Mouse (Mus musculus): ENCODE measurements around the gene Fbxl14. TPM values are rescaled to one million over a fixed set of nuclear protein-coding genes. Genes with fewer than 3 reads are reported as not detected.

Gene Fbxl14
- polyA plus RNA-seq, 1 experiment from 2014 or later: 4.7 TPM

DNA sequence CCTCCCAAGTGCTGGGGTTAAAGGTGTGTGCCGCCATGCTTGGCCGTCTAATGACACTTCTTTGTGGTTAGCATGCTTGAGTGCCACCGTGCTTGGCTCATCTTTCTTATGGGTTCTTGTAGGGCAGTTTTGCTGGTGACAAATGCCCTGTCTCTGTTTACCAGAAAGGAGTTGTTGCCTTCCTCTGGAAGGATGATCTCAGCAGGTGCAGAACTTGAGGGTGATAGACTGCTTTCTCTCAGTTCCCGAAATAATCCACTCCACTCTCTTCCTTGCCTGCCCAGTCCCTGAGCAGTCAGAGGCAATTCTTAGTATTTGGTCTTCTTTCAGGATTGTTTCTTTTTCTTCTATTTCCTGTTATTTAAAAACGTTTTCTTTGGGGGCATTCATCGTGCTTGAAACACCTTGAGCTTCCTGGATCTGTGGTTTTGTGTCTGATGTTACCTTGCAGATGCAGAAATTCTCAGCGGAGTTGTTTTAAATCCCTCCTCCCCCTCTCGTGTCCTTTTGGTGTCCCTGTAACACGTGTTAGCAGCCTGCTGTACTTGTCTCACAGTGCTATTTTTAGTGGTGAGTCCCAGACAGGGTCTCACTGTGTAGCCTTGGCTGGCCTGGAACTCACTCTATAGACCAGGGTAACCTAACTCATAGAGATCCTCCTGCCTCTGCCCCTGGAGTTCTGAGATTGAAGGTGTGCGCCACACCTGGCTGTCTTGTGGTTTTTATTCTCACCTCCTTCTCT lies 29.3 kb downstream of the Fbxl14 start:
- H3K27me3 ChIP-seq (replicated peaks): no peaks in the 10 kb centered on the region
- no peak overlapping the region for H3K27ac ChIP-seq
- H3K4me3 ChIP-seq: no peak overlapping the region
- no peak for ATAC-seq (ENCODE audit: low FRiP score, low read depth)
- WGBS: 85% methylated on average over 10 of the region's 10 CpGs
- H3K36me3 ChIP-seq: no peaks in the 10 kb centered on the region
- H3K4me2 ChIP-seq (replicated peaks): no peak overlapping the region
- H3K9ac ChIP-seq: no peak overlapping the region
- H3K4me1 ChIP-seq: no peaks in the 10 kb centered on the region
- H3K9me3 ChIP-seq: no peaks in the 10 kb centered on the region

DNA sequence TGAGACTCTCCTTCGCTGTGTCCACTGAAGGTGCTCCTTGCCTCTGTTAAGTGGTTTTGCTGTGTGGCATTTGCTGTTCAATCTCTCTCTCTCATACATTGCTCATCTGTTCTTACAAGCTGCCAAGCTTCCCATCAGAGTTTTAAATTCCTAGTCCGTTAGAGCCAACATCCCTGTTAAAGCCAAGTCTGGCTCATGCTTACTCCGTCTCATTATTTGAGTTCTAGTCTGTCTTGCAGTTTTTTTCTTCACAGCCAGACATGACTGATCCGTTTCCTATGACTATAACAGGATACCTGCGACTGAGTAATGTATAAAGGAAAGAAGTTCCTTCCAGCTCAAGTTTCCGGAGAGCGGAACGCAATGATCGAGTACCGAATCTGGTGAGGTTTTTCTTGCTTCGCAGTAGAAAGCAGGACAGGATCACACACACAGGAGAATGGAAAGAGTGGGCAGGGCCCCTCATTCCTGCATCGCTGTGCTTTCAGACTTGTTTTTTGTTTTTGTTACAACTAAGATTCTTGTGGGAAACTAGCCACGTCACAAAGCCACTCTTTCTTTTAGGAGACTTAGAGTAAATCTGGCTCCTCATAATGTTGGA lies 30.1 kb downstream of the Fbxl14 start:
- WGBS: 91% methylated on average over 13 of the region's 13 CpGs
- Histone ChIP-seq H3K4me1 (no peaks in the 10 kb centered on the region), H3K4me3 (no peak overlapping the region), H3K4me2 (replicated peaks) (no peak overlapping the region), H3K27me3 (replicated peaks) (no peaks in the 10 kb centered on the region), H3K36me3 (no peaks in the 10 kb centered on the region), H3K9ac (no peak overlapping the region), H3K9me3 (no peaks in the 10 kb centered on the region), H3K27ac (no peak overlapping the region)
- ATAC-seq (ENCODE audit: low FRiP score, low read depth): no peak

DNA sequence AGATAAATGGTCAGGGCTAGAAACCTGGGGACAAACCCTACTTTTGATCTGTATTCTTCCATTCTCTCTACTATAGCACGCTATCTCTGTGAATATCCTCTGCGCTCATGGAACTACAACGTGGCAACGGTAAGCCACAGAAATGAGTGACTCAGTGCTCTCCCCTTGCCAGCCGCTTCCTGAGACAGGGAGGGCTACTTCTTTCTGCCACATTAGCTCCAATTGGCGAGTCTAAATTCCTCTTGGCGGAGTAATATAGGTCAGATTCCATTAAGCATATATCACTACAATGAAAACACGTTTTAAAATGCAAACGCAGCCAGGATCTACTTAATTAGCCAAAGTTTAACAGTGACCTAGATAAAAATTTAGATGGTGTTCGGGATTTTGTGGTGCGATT lies 33.2 kb downstream of the Fbxl14 start:
- ATAC-seq (ENCODE audit: low FRiP score, low read depth): no peak
- Histone ChIP-seq H3K4me1 (no peaks in the 10 kb centered on the region), H3K36me3 (no peaks in the 10 kb centered on the region), H3K4me2 (replicated peaks) (no peak overlapping the region), H3K4me3 (no peak overlapping the region), H3K9ac (no peak overlapping the region), H3K27ac (no peak overlapping the region), H3K9me3 (no peaks in the 10 kb centered on the region), H3K27me3 (replicated peaks) (no peaks in the 10 kb centered on the region)
- WGBS: 90% methylated on average over 11 of the region's 11 CpGs

DNA sequence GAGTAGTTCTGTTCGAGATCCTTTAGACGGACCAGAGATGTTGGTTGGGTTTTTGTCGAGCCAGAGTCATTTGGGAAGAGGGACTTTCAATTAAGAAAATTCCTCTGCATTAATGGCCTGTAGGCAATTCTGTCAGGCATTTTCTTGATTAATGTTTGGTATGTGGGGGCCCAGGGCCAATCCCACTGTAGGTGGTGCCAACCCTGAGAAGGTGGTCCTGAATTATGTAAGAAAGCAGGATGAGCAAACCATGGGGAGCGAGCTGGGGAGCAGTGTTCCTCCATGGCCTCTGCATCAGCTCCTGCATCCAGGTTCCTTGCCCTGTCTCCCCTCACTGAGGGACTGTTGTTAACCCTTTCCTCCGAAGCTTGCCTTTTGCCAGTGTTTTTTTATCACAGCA lies 34.0 kb downstream of the Fbxl14 start:
- WGBS: 87% methylated on average over 5 of the region's 5 CpGs
- no peaks in the 10 kb centered on the region for H3K36me3 ChIP-seq
- H3K4me1 ChIP-seq: no peaks in the 10 kb centered on the region
- no peak overlapping the region for H3K27ac ChIP-seq
- H3K9ac ChIP-seq: no peak overlapping the region
- H3K27me3 ChIP-seq (replicated peaks): no peaks in the 10 kb centered on the region
- H3K9me3 ChIP-seq: no peaks in the 10 kb centered on the region
- no peak for ATAC-seq (ENCODE audit: low FRiP score, low read depth)
- H3K4me3 ChIP-seq: no peak overlapping the region
- no peak overlapping the region for H3K4me2 ChIP-seq (replicated peaks)

DNA sequence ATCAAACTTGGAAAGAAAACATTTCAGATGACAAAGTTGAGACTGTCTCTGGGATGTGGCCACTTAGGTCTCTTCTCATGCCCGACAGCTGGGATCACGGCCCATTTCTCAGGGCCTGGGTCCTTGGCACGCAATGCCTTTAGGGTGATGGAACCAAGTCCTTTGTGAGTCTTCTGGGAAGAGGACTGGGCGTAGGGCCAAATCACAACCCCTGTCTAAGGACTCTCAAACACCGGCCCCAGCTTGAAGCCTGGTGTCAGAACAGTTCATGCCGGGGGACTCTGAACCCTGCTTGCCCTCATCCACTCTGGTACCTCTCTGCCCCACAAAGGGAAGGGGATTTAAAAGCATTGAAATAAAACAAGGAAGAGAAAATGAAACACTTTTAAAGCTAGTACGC lies 34.6 kb downstream of the Fbxl14 start:
- Histone ChIP-seq H3K27me3 (replicated peaks) (no peaks in the 10 kb centered on the region), H3K36me3 (no peaks in the 10 kb centered on the region), H3K9me3 (no peaks in the 10 kb centered on the region), H3K4me2 (replicated peaks) (no peak overlapping the region), H3K4me3 (no peak overlapping the region), H3K9ac (no peak overlapping the region), H3K27ac (no peak overlapping the region), H3K4me1 (no peaks in the 10 kb centered on the region)
- WGBS: 75% methylated on average over 7 of the region's 7 CpGs
- no peak for ATAC-seq (ENCODE audit: low FRiP score, low read depth)

DNA sequence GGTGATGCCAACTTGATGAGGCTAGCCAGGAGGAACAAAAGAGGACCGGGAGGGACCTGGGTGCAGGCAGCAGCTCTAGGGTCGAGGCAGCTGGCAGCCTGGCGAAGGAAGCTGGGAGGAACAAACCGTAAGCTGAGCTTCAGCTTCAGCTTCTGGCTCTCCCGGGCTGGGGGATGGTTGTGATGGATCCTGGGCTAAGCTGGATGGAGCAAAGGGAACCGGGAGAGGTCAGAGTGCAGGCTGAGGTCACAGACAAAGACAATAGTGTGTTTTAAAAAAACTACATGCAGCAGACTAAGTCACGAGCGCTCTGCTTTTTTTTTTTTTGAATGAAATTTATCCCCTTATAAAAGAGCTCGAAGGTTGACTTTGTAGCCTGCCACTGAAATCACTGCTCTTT lies 41.3 kb downstream of the Fbxl14 start:
- no peak overlapping the region for H3K9ac ChIP-seq
- H3K9me3 ChIP-seq: no peaks in the 10 kb centered on the region
- H3K27ac ChIP-seq: no peak overlapping the region
- no peak overlapping the region for H3K4me3 ChIP-seq
- WGBS: 36% methylated on average over 9 of the region's 9 CpGs
- ATAC-seq (ENCODE audit: low FRiP score, low read depth): no peak
- no peak overlapping the region for H3K4me2 ChIP-seq (replicated peaks)
- H3K4me1 ChIP-seq: peaks cover 8% of the 10 kb centered on the region; the same call in 1 of the 2 replicates
- H3K36me3 ChIP-seq: no peaks in the 10 kb centered on the region
- H3K27me3 ChIP-seq (replicated peaks): no peaks in the 10 kb centered on the region

DNA sequence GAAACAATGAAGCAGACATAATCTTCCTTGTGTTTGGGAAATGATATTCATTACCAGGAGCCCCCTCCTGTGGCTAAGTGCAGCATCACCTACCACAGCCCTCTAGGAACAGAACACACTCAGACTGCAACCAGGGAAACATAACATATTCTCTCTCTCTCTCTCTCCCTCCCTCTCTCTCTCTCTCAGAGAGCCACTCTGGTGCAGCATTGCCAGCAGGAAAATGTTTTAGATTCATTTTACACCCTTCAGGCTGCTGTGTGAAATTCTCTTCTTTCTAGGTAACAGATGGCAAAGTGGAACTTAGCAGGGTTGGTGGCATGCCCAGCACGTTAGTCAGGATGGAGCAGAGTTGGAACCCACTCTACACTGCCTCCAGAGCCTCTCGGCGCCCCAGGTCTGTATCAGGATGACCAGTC lies 42.0 kb downstream of the Fbxl14 start:
- WGBS: 85% methylated on average over 3 of the region's 3 CpGs
- Histone ChIP-seq H3K9me3 (no peaks in the 10 kb centered on the region), H3K4me2 (replicated peaks) (no peak overlapping the region), H3K27me3 (replicated peaks) (no peaks in the 10 kb centered on the region), H3K4me3 (no peak overlapping the region), H3K27ac (no peak overlapping the region), H3K9ac (no peak overlapping the region), H3K4me1 (peaks cover 8% of the 10 kb centered on the region; the same call in 1 of the 2 replicates), H3K36me3 (no peaks in the 10 kb centered on the region)
- ATAC-seq (ENCODE audit: low FRiP score, low read depth): no peak

DNA sequence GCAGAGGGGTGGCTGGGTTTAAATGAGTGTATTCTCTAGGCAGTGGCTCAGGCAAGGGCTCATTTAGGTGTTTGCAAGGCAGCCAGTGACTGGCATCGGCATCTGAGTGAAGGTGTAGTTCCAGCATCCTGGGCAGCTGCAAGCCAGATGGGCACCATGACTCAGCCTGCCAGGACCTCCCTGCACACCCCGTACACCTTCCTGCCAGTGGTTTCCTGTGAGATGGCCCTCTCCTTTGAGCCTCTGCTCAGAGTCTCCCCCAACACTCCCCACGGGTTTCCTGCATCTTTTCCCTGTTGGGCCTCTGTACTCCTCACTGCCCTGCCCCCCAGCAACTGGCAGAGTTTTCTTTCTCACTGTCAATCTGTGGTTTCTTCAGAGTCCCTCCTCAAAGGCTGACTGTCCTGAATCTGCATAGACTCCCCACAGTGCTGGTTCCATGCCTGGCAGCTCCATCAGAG lies 42.5 kb downstream of the Fbxl14 start:
- Histone ChIP-seq H3K27ac (no peak overlapping the region), H3K27me3 (replicated peaks) (no peaks in the 10 kb centered on the region), H3K4me2 (replicated peaks) (no peak overlapping the region), H3K9me3 (no peaks in the 10 kb centered on the region), H3K4me1 (peaks cover 8% of the 10 kb centered on the region; the same call in 1 of the 2 replicates), H3K4me3 (no peak overlapping the region), H3K9ac (no peak overlapping the region), H3K36me3 (no peaks in the 10 kb centered on the region)
- no peak for ATAC-seq (ENCODE audit: low FRiP score, low read depth)
- 51% methylated on average over 3 of the region's 3 CpGs for WGBS

DNA sequence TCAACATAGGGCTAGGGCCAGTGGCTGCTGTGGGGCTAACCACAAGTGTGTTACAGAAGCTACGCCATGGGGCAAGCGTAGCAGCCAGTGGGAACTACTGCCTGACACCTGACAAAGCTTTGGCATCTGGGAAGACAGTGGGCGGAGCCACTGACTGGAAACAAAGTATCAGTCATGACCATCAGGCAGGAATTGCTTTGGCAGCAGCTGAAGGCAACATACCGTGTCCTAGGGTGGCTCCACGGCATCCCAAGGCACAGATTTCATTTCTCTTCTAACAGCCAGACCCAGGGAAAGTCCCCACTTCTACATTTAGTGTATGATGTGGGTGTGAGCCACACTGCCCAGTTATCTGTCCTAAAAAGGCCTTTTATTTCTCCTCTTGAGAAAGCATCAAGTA lies 47.0 kb downstream of the Fbxl14 start:
- Histone ChIP-seq H3K4me1 (peaks cover 8% of the 10 kb centered on the region; the same call in 1 of the 2 replicates), H3K27ac (no peak overlapping the region), H3K4me2 (replicated peaks) (no peak overlapping the region), H3K9me3 (no peaks in the 10 kb centered on the region), H3K4me3 (no peak overlapping the region), H3K9ac (no peak overlapping the region), H3K36me3 (no peaks in the 10 kb centered on the region), H3K27me3 (replicated peaks) (no peaks in the 10 kb centered on the region)
- 78% methylated on average over 5 of the region's 5 CpGs for WGBS
- no peak for ATAC-seq (ENCODE audit: low FRiP score, low read depth)

DNA sequence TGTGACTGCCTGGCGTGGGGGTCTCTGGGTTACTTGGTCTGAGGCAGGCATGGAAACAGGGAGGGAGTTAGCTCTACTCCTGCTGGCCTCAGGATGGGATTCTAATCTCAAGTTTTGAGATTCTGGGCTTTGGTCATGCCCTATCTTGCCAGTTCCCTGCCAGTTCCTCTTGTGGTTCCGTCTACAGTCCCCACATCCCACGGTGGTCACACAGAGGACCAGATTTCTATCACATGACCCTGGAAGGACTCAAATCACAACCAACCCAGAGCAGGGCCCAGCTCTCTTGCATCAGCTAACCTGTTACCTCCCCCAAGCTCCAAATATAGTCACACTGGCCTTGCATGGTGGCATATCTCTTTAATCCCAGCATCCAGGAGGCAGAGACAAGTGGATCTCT lies 50.2 kb downstream of the Fbxl14 start:
- Histone ChIP-seq H3K4me1 (no peaks in the 10 kb centered on the region), H3K36me3 (no peaks in the 10 kb centered on the region)

More for the DNA sequence above, 50.2 kb downstream of the Fbxl14 start:
- Histone ChIP-seq H3K4me2 (replicated peaks) (no peak overlapping the region), H3K9me3 (no peaks in the 10 kb centered on the region), H3K27me3 (replicated peaks) (no peaks in the 10 kb centered on the region), H3K27ac (no peak overlapping the region), H3K9ac (no peak overlapping the region), H3K4me3 (no peak overlapping the region)
- no peak for ATAC-seq (ENCODE audit: low FRiP score, low read depth)
- WGBS: 88% methylated on average over 3 of the region's 3 CpGs

All from neural tube, embryonic 12.5 days (tissue).